30 mouse cellular contexts compared by ENCODE assay signal in the genomic region with DNA sequence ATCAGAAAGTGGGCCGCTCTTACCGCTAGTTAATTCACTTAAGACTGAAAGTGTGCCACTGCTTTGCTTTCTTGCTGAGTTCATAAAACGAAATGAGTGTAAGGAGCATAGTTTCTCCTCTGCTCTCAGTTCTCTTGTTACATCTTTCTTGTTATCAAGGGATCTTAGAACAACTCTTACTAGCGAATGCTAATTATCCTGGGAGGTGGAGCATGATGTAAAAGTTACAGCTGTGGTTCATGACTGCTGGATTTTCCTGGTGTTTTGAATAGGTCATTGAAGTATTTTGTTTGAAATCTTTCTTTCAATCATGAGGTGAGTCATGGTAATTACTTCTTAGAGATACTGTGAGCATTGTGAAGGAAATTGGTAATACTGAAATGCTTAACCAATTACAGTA. TPM values are rescaled to one million over a fixed set of nuclear protein-coding genes. Genes with fewer than 3 reads are reported as not detected.
DNase-seq lines count a peak whose midpoint lies in the region; ATAC-seq and TF ChIP-seq lines count a peak whose summit lies in the region.
"Had no signal": no experiment of that assay in that cellular context is flagged by ENCODE, and none has a peak within 500 bp of the region (broad histone marks: within the 10 kb centered on the region; RNA-seq: fewer than 3 reads in every experiment).

No protein-coding gene starts in this region.

- ATAC-seq in frontal cortex, adult (ENCODE audit: low TSS enrichment): peak; percentile 52
- no peak for ATAC-seq in midbrain, embryonic 11.5 days (ENCODE audit: low FRiP score)
- ATAC-seq in midbrain, embryonic 16.5 days: no peak
- ATAC-seq: activated CD4-positive, CD25-positive, alpha-beta regulatory T cell, adult 4 months; forebrain, embryonic 15.5 days; inflammation-experienced regulatory T-cells, adult 6 months had no signal

- no peak for TF ChIP-seq CTCF in brain, embryonic 14.5 days (IDR thresholded peaks at IDR 0.05; ENCODE audit: borderline replicate concordance, extremely low read depth, insufficient read depth, insufficient read length)

- WGBS in midbrain, embryonic 11.5 days: 90% methylated on average over 4 of the region's 4 CpGs
- 80% methylated on average over 4 of the region's 4 CpGs for WGBS in midbrain, embryonic 16.5 days

- H3K36me3 ChIP-seq in midbrain, embryonic 11.5 days (ENCODE audit: control insufficient read depth, insufficient read depth, low read length): no peaks in the 10 kb centered on the region
- no peaks in the 10 kb centered on the region for H3K36me3 ChIP-seq in midbrain, embryonic 16.5 days (ENCODE audit: control insufficient read depth, insufficient read depth, low read length)
- H3K36me3 ChIP-seq: forebrain, embryonic 15.5 days; hindbrain, embryonic 10.5 days; hindbrain, embryonic 15.5 days; neural tube, embryonic 13.5 days had no signal

- no peak for TF ChIP-seq POLR2A in brain, embryonic 14.5 days (IDR thresholded peaks at IDR 0.05; ENCODE audit: borderline replicate concordance, extremely low read depth, insufficient read depth, insufficient read length, poor library complexity, severe bottlenecking)

- H3K27me3 ChIP-seq in midbrain, embryonic 11.5 days (ENCODE audit: control insufficient read depth, insufficient read depth, low read length): no peaks in the 10 kb centered on the region
- H3K27me3 ChIP-seq in midbrain, embryonic 16.5 days (ENCODE audit: control insufficient read depth, insufficient read depth, low read depth, low read length): no peaks in the 10 kb centered on the region
- H3K27me3 ChIP-seq: forebrain, embryonic 15.5 days; hindbrain, embryonic 15.5 days; neural tube, embryonic 13.5 days had no signal

- no peak overlapping the region for H3K4me3 ChIP-seq in midbrain, embryonic 11.5 days (ENCODE audit: low read depth, low read length)
- H3K4me3 ChIP-seq in midbrain, embryonic 16.5 days (ENCODE audit: low read depth, low read length): no peak overlapping the region
- H3K4me3 ChIP-seq: forebrain, embryonic 15.5 days; hindbrain, embryonic 10.5 days; hindbrain, embryonic 15.5 days; layer of hippocampus, adult 2 months; left cerebral cortex, adult 2 months; neural tube, embryonic 13.5 days had no signal

- no peak overlapping the region for H3K27ac ChIP-seq in midbrain, embryonic 11.5 days (ENCODE audit: low read depth, low read length)
- H3K27ac ChIP-seq in midbrain, embryonic 16.5 days (ENCODE audit: low read length): no peak overlapping the region
- H3K27ac ChIP-seq: forebrain, embryonic 15.5 days; hindbrain, embryonic 10.5 days; hindbrain, embryonic 15.5 days; layer of hippocampus, adult 2 months; left cerebral cortex, adult 2 months; liver, embryonic 14.5 days; neural tube, embryonic 13.5 days had no signal

- DNase-seq in frontal cortex, postnatal 25 days (ENCODE audit: low spot score in 2 of 2): no peak
- DNase-seq in midbrain, embryonic 11.5 days (ENCODE audit: low spot score, missing footprints): peak; percentile 37
- peak; percentile 6 for DNase-seq in brain, embryonic 14.5 days (ENCODE audit: low read depth)
- no peak for DNase-seq in adrenal gland, postnatal 25 days
- DNase-seq in spleen, postnatal 14 days (ENCODE audit: low spot score in 2 of 2): no peak
- DNase-seq: adrenal gland, adult 8-10 months; B cell, adult 2 months; cerebellum, adult 11 months; cerebellum, adult 9-10 months; cerebellum, postnatal 36 days; gastrocnemius, postnatal 10 days; heart, postnatal 14 days; kidney, adult 11 months; kidney, postnatal 36 days; lung, adult 2 months; lung, postnatal 10 days; right cerebral cortex, postnatal 4 days; thymus, adult 2 months; thymus, postnatal 4 days had no signal

- H3K4me1 ChIP-seq in midbrain, embryonic 11.5 days (ENCODE audit: control insufficient read depth, insufficient read depth, low read length): no peaks in the 10 kb centered on the region
- H3K4me1 ChIP-seq in midbrain, embryonic 16.5 days (ENCODE audit: control insufficient read depth, insufficient read depth, low read length): no peaks in the 10 kb centered on the region
- H3K4me1 ChIP-seq: forebrain, embryonic 15.5 days; hindbrain, embryonic 10.5 days; hindbrain, embryonic 15.5 days; neural tube, embryonic 13.5 days had no signal

- no peak overlapping the region for H3K4me2 ChIP-seq in midbrain, embryonic 11.5 days
- no peak overlapping the region for H3K4me2 ChIP-seq in midbrain, embryonic 16.5 days (ENCODE audit: low read length)
- H3K4me2 ChIP-seq: forebrain, embryonic 15.5 days; hindbrain, embryonic 15.5 days; neural tube, embryonic 13.5 days had no signal

- no peak overlapping the region for H3K9ac ChIP-seq in midbrain, embryonic 11.5 days (ENCODE audit: low read length)
- H3K9ac ChIP-seq in midbrain, embryonic 16.5 days (ENCODE audit: low read depth, low read length): no peak overlapping the region
- H3K9ac ChIP-seq: forebrain, embryonic 15.5 days; hindbrain, embryonic 15.5 days; liver, embryonic 14.5 days; neural tube, embryonic 13.5 days had no signal

- no peaks in the 10 kb centered on the region for H3K9me3 ChIP-seq in midbrain, embryonic 11.5 days (ENCODE audit: control insufficient read depth, low read length)
- no peaks in the 10 kb centered on the region for H3K9me3 ChIP-seq in midbrain, embryonic 16.5 days (replicated peaks; ENCODE audit: control insufficient read depth, low read length, poor library complexity, severe bottlenecking)
- H3K9me3 ChIP-seq: forebrain, embryonic 15.5 days; hindbrain, embryonic 10.5 days; hindbrain, embryonic 15.5 days; neural tube, embryonic 13.5 days had no signal

RNA-seq across cellular contexts. Expression of gene Fut8, which starts 53.1 kb away (rescaled TPM):
- polyA plus RNA-seq in midbrain, embryonic 11.5 days (2014; fragmentation: Nextera tagmentation; extraction: Ambion mirVana): 34.7 and 35.7 TPM in 2 replicates
- polyA plus RNA-seq in midbrain, embryonic 16.5 days (2015; fragmentation: Nextera tagmentation; extraction: Ambion mirVana): 68.8 and 69.5 TPM in 2 replicates
- 11.5 and 29.2 TPM in 2 replicates for polyA plus RNA-seq in brain, embryonic 14.5 days (2012; rRNA removed)
- total RNA-seq in adrenal gland, postnatal 25 days (2021): 41.2 and 47.7 TPM in 2 replicates

Comparison
In these comparisons a context has a peak if more than half of its experiments do, and no peak if none do; other contexts are left out.
1. DNase-seq: peak in midbrain, embryonic 11.5 days (single experiment) and brain, embryonic 14.5 days (single experiment); none in frontal cortex, postnatal 25 days (0 of 2), adrenal gland, postnatal 25 days (single experiment) and spleen, postnatal 14 days (0 of 2).